Mouse (Mus musculus): Measurements from ENCODE around the gene Gtdc1. TPM values are rescaled to one million over a fixed set of nuclear protein-coding genes. Genes with fewer than 3 reads are reported as not detected.

The Gtdc1 gene
- total and polyA plus RNA-seq, 2 experiments: 2.9 to 9.3 TPM

GRCm38 (mm10) chr2:44554716-44555115 lies 372.7 kb downstream of the Gtdc1 start:
- TF ChIP-seq CTCF (IDR thresholded peaks at IDR 0.05; ENCODE audit: low read depth, low read length) (no peak), POLR2A (IDR thresholded peaks at IDR 0.05; ENCODE audit: extremely low read depth, insufficient read depth, low read length) (no peak)
- WGBS: 82% methylated on average over 3 of the region's 3 CpGs
- no peaks in the 10 kb centered on the region for H3K36me3 ChIP-seq (ENCODE audit: control insufficient read depth, insufficient read depth, low read length)
- no peaks in the 10 kb centered on the region for H3K4me1 ChIP-seq (ENCODE audit: control insufficient read depth, insufficient read depth, low read length)
- no peaks in the 10 kb centered on the region for H3K79me2 ChIP-seq (ENCODE audit: control insufficient read depth, insufficient read depth, low read length)
- no peak overlapping the region for H3K4me3 ChIP-seq (ENCODE audit: insufficient read depth, low read depth, low read length)
- no peak overlapping the region for H3K9ac ChIP-seq (ENCODE audit: low read depth, low read length)
- no peak for DNase-seq (ENCODE audit: extremely low read depth, low read depth, low spot score)
- no peak overlapping the region for H3K27ac ChIP-seq (replicated peaks; ENCODE audit: insufficient read depth, low read depth, low read length)
- H3K27me3 ChIP-seq (ENCODE audit: control insufficient read depth, insufficient read depth, low read length): peaks cover 6% of the 10 kb centered on the region; the same call in 1 of the 2 replicates

DNA sequence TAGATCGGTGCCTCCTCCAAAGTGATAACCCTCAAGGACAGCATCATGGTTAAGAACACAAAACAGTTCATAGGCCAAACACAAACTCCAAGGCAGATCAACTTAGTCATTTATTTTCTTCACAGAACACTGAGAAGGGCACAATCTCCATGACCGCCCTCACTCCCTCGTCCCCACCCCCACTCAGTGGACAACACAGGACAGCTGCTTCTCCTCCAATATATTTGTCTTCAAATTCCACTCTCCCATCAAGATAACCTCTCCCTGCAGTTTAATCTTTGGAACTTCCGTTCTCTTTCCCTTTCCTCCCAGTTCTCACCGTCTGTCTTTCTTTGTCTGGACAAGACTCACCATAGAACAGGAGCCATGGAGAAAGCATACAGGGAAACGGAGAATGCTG lies 378.1 kb downstream of the Gtdc1 start:
- Histone ChIP-seq H3K36me3 (ENCODE audit: control insufficient read depth, insufficient read depth, low read length) (no peaks in the 10 kb centered on the region), H3K79me2 (ENCODE audit: control insufficient read depth, insufficient read depth, low read length) (no peaks in the 10 kb centered on the region), H3K4me1 (ENCODE audit: control insufficient read depth, insufficient read depth, low read length) (no peaks in the 10 kb centered on the region), H3K9ac (ENCODE audit: low read depth, low read length) (no peak overlapping the region), H3K4me3 (ENCODE audit: insufficient read depth, low read depth, low read length) (no peak overlapping the region), H3K27me3 (ENCODE audit: control insufficient read depth, insufficient read depth, low read length) (no peaks in the 10 kb centered on the region), H3K27ac (replicated peaks; ENCODE audit: insufficient read depth, low read depth, low read length) (no peak overlapping the region)
- DNase-seq (ENCODE audit: extremely low read depth, low read depth, low spot score): no peak
- WGBS: 90% methylated on average over 6 of the region's 6 CpGs
- TF ChIP-seq POLR2A (IDR thresholded peaks at IDR 0.05; ENCODE audit: extremely low read depth, insufficient read depth, low read length): no peak
- TF ChIP-seq CTCF (IDR thresholded peaks at IDR 0.05; ENCODE audit: low read depth, low read length): no peak

- DNase-seq (ENCODE audit: extremely low read depth, low read depth, low spot score): no peak
- Histone ChIP-seq H3K36me3 (ENCODE audit: control insufficient read depth, insufficient read depth, low read length) (no peaks in the 10 kb centered on the region), H3K4me3 (ENCODE audit: insufficient read depth, low read depth, low read length) (no peak overlapping the region), H3K27ac (replicated peaks; ENCODE audit: insufficient read depth, low read depth, low read length) (no peak overlapping the region), H3K79me2 (ENCODE audit: control insufficient read depth, insufficient read depth, low read length) (no peaks in the 10 kb centered on the region), H3K4me1 (ENCODE audit: control insufficient read depth, insufficient read depth, low read length) (no peaks in the 10 kb centered on the region), H3K9ac (ENCODE audit: low read depth, low read length) (no peak overlapping the region), H3K27me3 (ENCODE audit: control insufficient read depth, insufficient read depth, low read length) (no peaks in the 10 kb centered on the region)
- TF ChIP-seq POLR2A (IDR thresholded peaks at IDR 0.05; ENCODE audit: extremely low read depth, insufficient read depth, low read length) (no peak), CTCF (IDR thresholded peaks at IDR 0.05; ENCODE audit: low read depth, low read length) (no peak)
These were observed 384.7 kb downstream of the Gtdc1 start for GRCm38 (mm10) chr2:44542775-44543174.

DNA sequence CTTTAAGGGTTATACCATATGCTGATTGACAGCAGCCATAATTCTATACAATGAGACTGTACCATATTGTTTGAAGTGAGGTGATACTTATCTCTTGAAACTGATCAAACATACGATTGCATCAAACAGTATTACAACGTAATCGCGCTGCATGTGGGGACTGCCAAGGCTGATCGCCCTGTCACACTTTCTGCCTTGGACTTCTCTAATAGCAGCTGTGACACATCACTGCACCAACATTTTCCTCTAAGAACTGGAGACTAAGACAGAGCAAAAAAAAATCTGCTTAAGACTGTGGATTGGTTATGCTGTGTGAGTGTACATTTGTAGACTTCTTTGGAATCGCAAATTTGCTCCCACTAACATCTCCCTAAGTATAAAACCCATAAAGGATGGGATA lies 385.7 kb downstream of the Gtdc1 start:
- Histone ChIP-seq H3K79me2 (ENCODE audit: control insufficient read depth, insufficient read depth, low read length) (no peaks in the 10 kb centered on the region), H3K4me3 (ENCODE audit: insufficient read depth, low read depth, low read length) (no peak overlapping the region), H3K27ac (replicated peaks; ENCODE audit: insufficient read depth, low read depth, low read length) (no peak overlapping the region), H3K4me1 (ENCODE audit: control insufficient read depth, insufficient read depth, low read length) (no peaks in the 10 kb centered on the region), H3K36me3 (ENCODE audit: control insufficient read depth, insufficient read depth, low read length) (no peaks in the 10 kb centered on the region), H3K9ac (ENCODE audit: low read depth, low read length) (no peak overlapping the region), H3K27me3 (ENCODE audit: control insufficient read depth, insufficient read depth, low read length) (no peaks in the 10 kb centered on the region)
- TF ChIP-seq CTCF (IDR thresholded peaks at IDR 0.05; ENCODE audit: low read depth, low read length) (no peak), POLR2A (IDR thresholded peaks at IDR 0.05; ENCODE audit: extremely low read depth, insufficient read depth, low read length) (no peak)
- no peak for DNase-seq (ENCODE audit: extremely low read depth, low read depth, low spot score)
- 84% methylated on average over 6 of the region's 6 CpGs for WGBS

- H3K27ac ChIP-seq (replicated peaks; ENCODE audit: insufficient read depth, low read depth, low read length): no peak overlapping the region
- no peaks in the 10 kb centered on the region for H3K36me3 ChIP-seq (ENCODE audit: control insufficient read depth, insufficient read depth, low read length)
- TF ChIP-seq POLR2A (IDR thresholded peaks at IDR 0.05; ENCODE audit: extremely low read depth, insufficient read depth, low read length): no peak
- no peak for TF ChIP-seq CTCF (IDR thresholded peaks at IDR 0.05; ENCODE audit: low read depth, low read length)
- 86% methylated on average over 6 of the region's 6 CpGs for WGBS
- no peaks in the 10 kb centered on the region for H3K4me1 ChIP-seq (ENCODE audit: control insufficient read depth, insufficient read depth, low read length)
- H3K27me3 ChIP-seq (ENCODE audit: control insufficient read depth, insufficient read depth, low read length): no peaks in the 10 kb centered on the region
- H3K79me2 ChIP-seq (ENCODE audit: control insufficient read depth, insufficient read depth, low read length): no peaks in the 10 kb centered on the region
- no peak overlapping the region for H3K4me3 ChIP-seq (ENCODE audit: insufficient read depth, low read depth, low read length)
- DNase-seq (ENCODE audit: extremely low read depth, low read depth, low spot score): no peak
- H3K9ac ChIP-seq (ENCODE audit: low read depth, low read length): no peak overlapping the region
These were observed 386.6 kb downstream of the Gtdc1 start for GRCm38 (mm10) chr2:44540881-44541280.

- Histone ChIP-seq H3K27me3 (ENCODE audit: control insufficient read depth, insufficient read depth, low read length) (no peaks in the 10 kb centered on the region), H3K9ac (ENCODE audit: low read depth, low read length) (no peak overlapping the region), H3K4me3 (ENCODE audit: insufficient read depth, low read depth, low read length) (no peak overlapping the region), H3K4me1 (ENCODE audit: control insufficient read depth, insufficient read depth, low read length) (no peaks in the 10 kb centered on the region), H3K36me3 (ENCODE audit: control insufficient read depth, insufficient read depth, low read length) (no peaks in the 10 kb centered on the region), H3K27ac (replicated peaks; ENCODE audit: insufficient read depth, low read depth, low read length) (no peak overlapping the region), H3K79me2 (ENCODE audit: control insufficient read depth, insufficient read depth, low read length) (no peaks in the 10 kb centered on the region)
- DNase-seq (ENCODE audit: extremely low read depth, low read depth, low spot score): no peak
- WGBS: 85% methylated on average over 5 of the region's 5 CpGs
- TF ChIP-seq POLR2A (IDR thresholded peaks at IDR 0.05; ENCODE audit: extremely low read depth, insufficient read depth, low read length) (no peak), CTCF (IDR thresholded peaks at IDR 0.05; ENCODE audit: low read depth, low read length) (no peak)
These were observed 388.3 kb downstream of the Gtdc1 start for GRCm38 (mm10) chr2:44539121-44539634.
